Mouse (Mus musculus) E14TG2a.4 (cell line): ENCODE measurements around the gene Ets1.

ENCODE experiments used
- CTCF ChIP-seq: conservative IDR thresholded peaks from 2 replicates; pipeline ENCODE4 v1.5.1; 2014; ENCODE audit warnings: low read length
- NANOG ChIP-seq: IDR thresholded peaks from 2 replicates; pipeline ENCODE4 v1.6.1; 2014; ENCODE audit warnings: borderline replicate concordance, low read length, mixed read lengths
- POU5F1 ChIP-seq: IDR thresholded peaks from 2 replicates; pipeline ENCODE4 v1.6.1; 2014; ENCODE audit warnings: low read length, borderline replicate concordance

DNA sequence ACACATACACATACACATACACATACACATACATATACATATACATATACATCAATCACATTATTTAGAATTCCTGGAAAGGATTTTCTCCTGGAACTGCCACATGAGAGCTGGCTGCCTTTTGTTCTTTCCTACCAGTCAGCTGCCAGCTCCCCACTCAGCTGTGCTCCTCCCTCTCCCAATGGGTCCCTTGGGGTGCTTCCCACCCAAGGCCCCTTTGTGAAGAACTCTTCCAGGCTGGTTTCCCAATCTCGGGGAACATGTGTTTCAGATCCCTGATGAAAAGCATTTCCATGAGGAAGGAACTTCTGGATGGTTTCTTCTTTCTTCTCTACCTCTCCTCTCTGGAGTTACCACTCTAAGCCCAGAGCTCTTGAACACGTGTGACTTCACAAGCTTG, 52.3 kb downstream of the Ets1 start:
- no peak for TF ChIP-seq CTCF
- no peak for TF ChIP-seq NANOG
- no peak for TF ChIP-seq POU5F1
